8 mouse cellular contexts compared by ENCODE assay signal in genomic region chr4:45591405-45592315, GRCm38 (mm10). TPM values are rescaled to one million over a fixed set of nuclear protein-coding genes. Genes with fewer than 3 reads are reported as not detected.
DNase-seq lines count a peak whose midpoint lies in the region; ATAC-seq lines count a peak whose summit lies in the region.

No protein-coding gene starts in this region.

- ATAC-seq in embryonic facial prominence, embryonic 12.5 days (ENCODE audit: insufficient number of reproducible peaks, insufficient read depth, low FRiP score, low TSS enrichment) = no peak
- ATAC-seq in kidney, embryonic 14.5 days (ENCODE audit: low FRiP score, low TSS enrichment) = peak; percentile 72
- peak; percentile 34; the same call in 1 of the 2 replicates for ATAC-seq in midbrain, embryonic 15.5 days (replicated peaks)

- H3K4me2 ChIP-seq in embryonic facial prominence, embryonic 12.5 days (replicated peaks) = peak overlapping the region; percentile 46
- H3K4me2 ChIP-seq in kidney, embryonic 14.5 days (replicated peaks; ENCODE audit: low read depth, low read length) = peak overlapping the region; percentile 45
- H3K4me2 ChIP-seq in midbrain, embryonic 15.5 days = peak overlapping the region; percentile 40

- WGBS in embryonic facial prominence, embryonic 12.5 days = 3% methylated on average over 23 of the region's 23 CpGs
- WGBS in kidney, embryonic 14.5 days = 8% methylated on average over 23 of the region's 23 CpGs
- WGBS in midbrain, embryonic 15.5 days = 3% methylated on average over 23 of the region's 23 CpGs

- H3K9me3 ChIP-seq in embryonic facial prominence, embryonic 12.5 days = no peaks in the 10 kb centered on the region
- H3K9me3 ChIP-seq in kidney, embryonic 14.5 days (ENCODE audit: control insufficient read depth, low read length) = no peaks in the 10 kb centered on the region
- no peaks in the 10 kb centered on the region for H3K9me3 ChIP-seq in midbrain, embryonic 15.5 days

- peak overlapping the region; percentile 37; the same call in 1 of the 2 replicates for H3K9ac ChIP-seq in embryonic facial prominence, embryonic 12.5 days
- peak overlapping the region; percentile 34; the same call in 1 of the 2 replicates for H3K9ac ChIP-seq in kidney, embryonic 14.5 days (ENCODE audit: low read depth, low read length)
- no peak overlapping the region for H3K9ac ChIP-seq in midbrain, embryonic 15.5 days

- H3K4me3 ChIP-seq in embryonic facial prominence, embryonic 12.5 days = peak overlapping the region; percentile 26
- peak overlapping the region; percentile 21; the same call in 1 of the 2 replicates for H3K4me3 ChIP-seq in kidney, embryonic 14.5 days (ENCODE audit: low read length)
- H3K4me3 ChIP-seq in midbrain, embryonic 15.5 days = 0 out of 2 replicates have a peak overlapping the region, but pooled peaks have one; percentile 7

- peak; percentile 31 to 42 for DNase-seq in cerebellum, postnatal 10 days
- no peak for DNase-seq in cerebellum, postnatal 25 days
- no peak for DNase-seq in urinary bladder, adult 18-20 months (ENCODE audit: low spot score in 2 of 2)
- no peak for DNase-seq in right cerebral cortex, adult 18-20 months
- no peak for DNase-seq in cerebellum, postnatal 14 days

- H3K27me3 ChIP-seq in embryonic facial prominence, embryonic 12.5 days = peaks cover 21% of the 10 kb centered on the region
- 0 out of 2 replicates have a peak, but pooled peaks cover 3% of the 10 kb centered on the region for H3K27me3 ChIP-seq in kidney, embryonic 14.5 days (ENCODE audit: control insufficient read depth, insufficient read depth, low read length)
- H3K27me3 ChIP-seq in midbrain, embryonic 15.5 days (replicated peaks) = 0 out of 2 replicates have a peak, but pooled peaks cover 7% of the 10 kb centered on the region

- no peak overlapping the region for H3K27ac ChIP-seq in embryonic facial prominence, embryonic 12.5 days
- no peak overlapping the region for H3K27ac ChIP-seq in kidney, embryonic 14.5 days (ENCODE audit: low read depth, low read length)
- no peak overlapping the region for H3K27ac ChIP-seq in midbrain, embryonic 15.5 days

- no peaks in the 10 kb centered on the region for H3K36me3 ChIP-seq in embryonic facial prominence, embryonic 12.5 days
- H3K36me3 ChIP-seq in kidney, embryonic 14.5 days (ENCODE audit: control insufficient read depth, insufficient read depth, low read length) = no peaks in the 10 kb centered on the region
- no peaks in the 10 kb centered on the region for H3K36me3 ChIP-seq in midbrain, embryonic 15.5 days (replicated peaks)

- peaks cover 13% of the 10 kb centered on the region for H3K4me1 ChIP-seq in embryonic facial prominence, embryonic 12.5 days
- H3K4me1 ChIP-seq in kidney, embryonic 14.5 days (ENCODE audit: control insufficient read depth, insufficient read depth, low read length) = peaks cover 11% of the 10 kb centered on the region
- peaks cover 21% of the 10 kb centered on the region for H3K4me1 ChIP-seq in midbrain, embryonic 15.5 days

RNA-seq across cellular contexts. Expression of gene Shb, which starts 59.4 kb away (rescaled TPM):
- polyA plus RNA-seq in embryonic facial prominence, embryonic 12.5 days (2016; fragmentation: Nextera tagmentation; extraction: Ambion mirVana) = 8.3 and 9.6 TPM in 2 replicates
- polyA plus RNA-seq in kidney, embryonic 14.5 days (2014; fragmentation: Nextera tagmentation; extraction: Ambion mirVana) = 6.0 and 6.1 TPM in 2 replicates
- polyA plus RNA-seq in midbrain, embryonic 15.5 days (2015; fragmentation: Nextera tagmentation; extraction: Ambion mirVana) = 6.3 and 6.7 TPM in 2 replicates

Comparison
In these comparisons a context has a peak if more than half of its experiments do, and no peak if none do; other contexts are left out.
1. DNase-seq: peak in cerebellum, postnatal 10 days (2 of 2); none in cerebellum, postnatal 25 days (0 of 2), urinary bladder, adult 18-20 months (0 of 2), right cerebral cortex, adult 18-20 months (single experiment) and cerebellum, postnatal 14 days (0 of 2).
2. Peak in every context shown above with its lines, with median percentiles within 50 percentile points of each other: H3K4me2 ChIP-seq and H3K4me3 ChIP-seq.